Mouse (Mus musculus): ENCODE results near the gene Syt8.
A peak's percentile ranks its signal among the peaks of the same experiment; 100 is the strongest.
"Not testable (repeated sequence)": the region's sequence is repeated elsewhere in the genome, so short reads cannot be mapped to it uniquely, and the experiment has no call there.

Gene Syt8

GRCm38 (mm10) chr7:142434137-142434865 lies at the start of gene Syt8:
TSS of gene Syt8 (plus strand) at chr7:142434850.
- DNase-seq: no peak

DNA sequence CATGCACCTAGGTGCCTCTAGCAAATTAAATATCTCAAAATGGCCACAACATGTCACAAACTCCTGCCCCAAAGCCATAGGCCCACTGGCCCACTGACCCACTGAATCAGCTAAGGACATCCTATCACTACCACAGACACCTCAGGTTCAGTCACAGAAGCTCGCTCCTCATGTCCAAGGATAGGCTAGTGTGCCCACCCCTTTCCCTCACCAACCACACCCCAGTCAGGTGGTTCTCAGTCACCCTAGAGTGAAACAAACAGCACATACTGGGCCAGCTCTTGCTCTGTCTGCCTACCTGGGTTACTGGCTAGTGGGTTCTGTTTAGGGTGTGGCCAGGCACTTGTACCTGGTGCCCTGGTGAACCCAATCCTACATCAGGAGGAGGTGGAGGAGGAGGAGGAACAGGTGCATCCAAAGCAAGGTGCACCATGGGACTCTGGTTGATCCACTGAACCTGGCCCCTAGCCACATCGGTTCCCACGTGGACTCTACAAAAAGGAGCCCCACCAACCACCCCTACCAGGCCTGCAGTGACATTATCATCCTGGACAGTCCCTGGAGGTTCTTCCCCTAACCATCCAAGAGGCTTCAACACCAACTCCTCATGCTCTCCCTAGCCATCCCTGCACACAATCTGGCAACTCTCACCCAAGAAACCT lies 48.8 kb upstream of the Syt8 start:
- DNase-seq: no peak

GRCm38 (mm10) chr7:142386621-142387201 lies 47.9 kb upstream of the Syt8 start:
- peak; percentile 33 to 50 for DNase-seq

GRCm38 (mm10) chr7:142387419-142388148 lies 47.1 kb upstream of the Syt8 start, which contains the start of gene Ctsd:
TSS of gene Ctsd (minus strand) at chr7:142388038.
- peak; percentile 92 to 94 for DNase-seq

DNA sequence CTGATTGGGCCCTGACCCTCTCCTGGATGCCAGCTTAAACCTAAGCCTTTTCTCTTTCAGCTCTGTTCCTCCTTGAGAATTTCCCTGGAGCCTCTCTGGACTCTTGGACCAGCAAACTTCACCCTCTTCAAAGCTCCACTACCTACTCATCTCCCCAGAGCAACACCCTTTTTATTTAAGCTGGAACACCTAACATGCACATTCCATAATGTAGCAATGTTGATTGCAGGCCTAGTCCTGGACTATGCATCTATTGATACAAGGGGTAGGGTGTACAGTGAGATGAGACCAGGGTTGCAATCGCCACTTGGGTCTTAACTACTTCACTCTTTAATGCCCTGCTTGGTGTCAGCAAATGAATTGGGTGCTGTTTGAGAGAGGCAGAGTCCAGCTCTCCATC lies 46.5 kb upstream of the Syt8 start:
- DNase-seq: no peak

DNA sequence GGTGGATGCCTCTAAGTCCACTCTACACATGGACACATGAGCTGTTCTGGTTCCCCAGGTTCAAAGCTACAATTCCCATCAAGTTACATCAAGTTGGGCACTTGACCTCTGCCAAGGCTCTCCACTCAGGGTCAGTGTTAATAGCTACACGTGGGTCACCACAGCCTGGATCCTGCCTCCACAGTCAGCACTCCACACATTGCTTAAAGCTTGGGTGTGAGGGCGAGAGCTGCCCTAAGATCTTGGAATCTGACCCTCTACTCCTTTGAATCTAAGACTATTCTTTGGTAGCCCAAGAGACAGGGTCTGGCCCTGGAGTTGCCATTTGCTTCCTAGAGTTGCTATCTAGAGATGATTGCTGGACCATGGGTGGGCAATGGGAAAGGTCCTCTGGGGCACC lies 45.9 kb upstream of the Syt8 start:
- DNase-seq: no peak

DNA sequence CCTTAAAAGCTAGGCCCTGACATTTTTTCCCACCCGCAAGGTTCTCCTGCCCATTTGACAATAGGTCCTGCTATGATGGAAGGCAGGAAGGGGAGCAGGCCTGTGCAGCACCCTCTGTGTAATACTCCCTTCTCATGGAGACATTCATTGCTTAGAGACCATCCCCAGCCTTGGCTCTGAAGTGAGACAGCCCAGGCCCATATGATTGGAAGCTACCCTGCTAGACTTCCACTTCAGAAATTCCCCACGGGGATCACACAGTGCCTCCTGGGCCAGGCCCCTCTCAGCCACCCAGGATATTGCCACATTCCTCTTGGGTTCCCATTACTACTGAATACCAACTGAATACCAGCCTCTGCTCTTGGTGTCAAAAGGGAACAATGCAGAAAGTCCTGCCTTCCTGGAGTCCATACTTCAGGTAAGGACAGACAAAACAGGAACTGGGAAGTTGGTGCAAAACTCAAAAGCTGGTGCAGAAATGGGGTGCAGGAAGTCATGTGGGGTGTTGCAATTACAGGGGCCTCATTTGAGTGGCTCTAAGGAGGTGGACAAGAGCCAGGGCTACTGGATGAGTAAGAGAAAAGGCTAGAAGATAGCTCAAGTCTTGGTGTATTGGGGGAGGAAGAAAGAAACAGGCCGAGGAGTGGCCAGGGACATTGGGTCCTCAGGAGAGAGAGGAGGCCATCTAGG lies 44.5 kb upstream of the Syt8 start:
- DNase-seq: no peak

DNA sequence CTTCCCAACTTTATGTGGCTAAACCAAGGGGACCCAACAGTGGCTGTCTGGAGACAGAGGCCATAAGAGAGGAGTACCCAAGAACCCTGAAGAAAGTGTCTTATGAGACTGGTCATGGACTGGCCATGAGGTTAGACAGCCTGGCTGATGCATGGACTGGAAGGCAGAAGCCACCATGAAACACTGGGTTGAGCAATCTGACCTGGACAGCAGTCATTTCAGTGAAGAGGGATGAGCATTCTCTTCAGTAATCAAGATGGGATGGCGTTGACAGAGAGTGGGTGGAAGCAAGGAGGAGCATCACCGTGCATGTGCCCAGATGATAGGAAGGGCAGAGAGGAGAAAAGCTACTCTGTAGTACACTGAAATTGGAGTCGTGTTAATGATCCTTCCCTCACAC lies 43.5 kb upstream of the Syt8 start:
- no peak for DNase-seq

- no peak for DNase-seq
These were observed 43.0 kb upstream of the Syt8 start for GRCm38 (mm10) chr7:142391609-142392008.

DNA sequence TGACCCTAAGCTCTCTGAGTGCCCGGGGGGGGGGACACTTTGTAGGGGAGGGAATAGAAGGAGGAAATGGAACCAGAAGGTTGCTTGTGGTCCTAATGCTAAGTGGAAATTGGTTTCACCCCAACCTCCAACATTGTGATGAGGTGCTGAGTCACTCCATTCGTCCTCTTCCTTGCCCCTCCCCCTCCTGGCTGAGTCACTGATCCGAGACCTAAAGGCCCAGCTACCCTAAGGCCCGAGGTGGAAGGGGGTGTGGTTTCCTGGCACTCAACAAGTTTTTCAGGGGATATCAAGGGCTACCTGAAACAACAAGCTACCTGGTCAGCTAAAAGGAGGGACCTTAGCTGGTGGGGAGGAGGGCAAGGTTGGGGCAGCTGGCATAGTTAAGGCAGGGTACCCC lies 41.5 kb upstream of the Syt8 start:
- peak in 1 of 2 experiments; percentile 22 for DNase-seq

GRCm38 (mm10) chr7:142394261-142395190 lies 40.1 kb upstream of the Syt8 start:
- DNase-seq: no peak

GRCm38 (mm10) chr7:142395472-142395871 lies 39.2 kb upstream of the Syt8 start:
- DNase-seq: no peak

DNA sequence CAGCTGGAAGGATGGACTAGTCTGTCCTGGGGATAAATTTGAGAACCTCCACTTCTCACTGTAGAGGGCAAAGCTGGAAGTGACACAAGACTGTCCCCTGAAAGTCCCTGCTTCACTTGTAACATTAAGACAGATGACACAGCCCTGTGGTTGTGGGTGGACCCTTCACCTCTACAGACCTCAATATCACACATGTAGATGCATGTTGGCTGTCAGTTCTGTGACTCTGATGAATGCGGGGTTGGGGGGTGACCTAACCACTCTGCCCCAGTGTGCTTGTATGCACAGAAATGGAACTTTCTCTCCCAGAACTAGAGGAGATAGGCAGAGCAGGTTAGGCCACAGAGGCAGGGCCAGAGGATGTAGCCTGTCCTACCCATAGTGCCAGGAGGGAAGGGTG lies 38.0 kb upstream of the Syt8 start:
- no peak for DNase-seq

DNA sequence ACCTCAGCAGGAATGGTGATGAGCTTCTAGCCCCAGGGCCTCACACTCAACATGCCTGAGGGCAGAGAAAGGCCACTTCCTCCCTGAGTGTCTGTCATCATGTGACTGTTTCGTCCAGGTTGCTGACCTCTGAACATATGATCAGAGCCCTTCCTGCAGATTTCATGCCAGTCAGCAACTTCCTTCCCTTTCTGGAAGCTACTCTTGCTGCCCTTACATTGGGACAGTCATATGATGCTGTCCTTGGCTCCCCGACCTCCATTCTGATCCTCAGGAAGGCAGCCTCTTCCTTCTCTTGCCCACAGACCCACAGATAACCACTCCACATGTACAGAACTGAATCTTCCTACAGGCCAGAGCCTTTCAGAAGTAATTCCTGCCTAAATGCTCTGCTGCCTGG lies 36.6 kb upstream of the Syt8 start:
- no peak for DNase-seq

DNA sequence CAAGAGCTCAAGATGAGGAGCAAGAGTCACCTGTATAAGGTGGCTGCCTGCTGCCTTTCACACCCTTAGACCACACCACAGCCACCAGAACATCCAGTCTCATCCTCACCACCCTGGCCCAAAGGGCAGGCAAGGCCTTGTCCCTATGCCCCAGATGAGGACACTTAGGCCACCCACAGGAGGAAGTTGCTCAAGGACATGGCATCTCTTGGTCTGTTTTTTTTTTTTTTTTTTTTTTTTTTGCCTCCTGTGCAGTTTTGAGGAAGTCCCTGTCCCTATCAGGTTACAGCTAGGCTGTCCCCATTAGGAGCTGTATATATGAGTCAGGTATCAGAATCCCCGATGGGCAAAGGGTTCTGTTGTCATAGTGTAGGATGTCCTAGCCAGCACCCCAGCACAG lies 35.4 kb upstream of the Syt8 start:
- DNase-seq: no peak

DNA sequence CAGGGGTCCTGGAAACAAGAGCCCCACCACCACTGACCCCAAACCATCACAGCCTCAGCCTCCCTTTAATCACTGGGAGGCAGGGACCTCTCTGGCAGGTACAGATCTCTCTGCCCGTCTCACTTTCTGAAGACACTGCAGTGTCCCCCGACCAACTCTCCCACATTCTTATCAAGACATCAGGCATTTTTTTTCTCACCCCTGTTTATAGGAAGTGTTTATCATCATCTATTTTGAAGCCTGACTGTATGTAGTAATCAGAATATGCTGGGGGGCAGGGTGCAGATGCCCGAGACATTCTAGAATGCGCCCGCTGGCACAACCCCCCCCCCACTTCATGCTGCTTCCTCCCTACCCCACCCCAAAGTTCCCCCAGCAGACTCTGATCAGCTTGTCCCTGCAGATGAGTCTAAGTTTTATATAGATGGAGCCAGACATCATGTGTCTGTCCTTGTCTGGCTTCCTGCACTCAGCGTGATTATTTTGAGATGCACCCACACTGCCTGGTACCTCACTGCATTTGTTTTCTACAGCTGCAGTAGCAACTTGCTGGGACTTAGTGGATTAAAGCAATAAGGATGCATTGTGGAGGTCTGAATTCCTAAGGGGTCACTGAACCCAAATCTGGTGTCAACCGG lies 34.4 kb upstream of the Syt8 start:
- DNase-seq: no peak

GRCm38 (mm10) chr7:142400750-142401142 lies 33.9 kb upstream of the Syt8 start:
- DNase-seq: no peak

DNA sequence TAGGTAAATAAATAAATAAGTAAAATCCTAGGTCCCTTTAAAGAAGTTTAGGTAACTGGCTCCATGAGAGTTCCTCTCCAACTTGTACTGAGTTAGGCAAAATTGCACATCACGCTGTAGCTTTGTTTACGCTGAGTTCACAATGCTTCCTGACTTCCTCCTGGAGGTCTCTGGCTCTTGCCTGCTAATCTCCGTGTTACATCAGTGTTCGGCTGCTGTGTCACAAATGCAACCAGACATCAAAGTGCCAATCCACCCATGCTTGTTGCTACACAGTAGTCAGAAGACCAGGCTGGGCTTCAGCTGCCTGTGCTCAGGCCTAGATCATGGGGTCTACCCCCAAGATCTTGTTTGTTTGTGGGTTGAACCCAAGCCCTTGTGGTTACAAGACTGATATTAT lies 31.1 kb upstream of the Syt8 start:
- DNase-seq: peak in 1 of 2 experiments; percentile 35

GRCm38 (mm10) chr7:142405134-142405533 lies 29.5 kb upstream of the Syt8 start:
- DNase-seq: not testable (repeated sequence)

DNA sequence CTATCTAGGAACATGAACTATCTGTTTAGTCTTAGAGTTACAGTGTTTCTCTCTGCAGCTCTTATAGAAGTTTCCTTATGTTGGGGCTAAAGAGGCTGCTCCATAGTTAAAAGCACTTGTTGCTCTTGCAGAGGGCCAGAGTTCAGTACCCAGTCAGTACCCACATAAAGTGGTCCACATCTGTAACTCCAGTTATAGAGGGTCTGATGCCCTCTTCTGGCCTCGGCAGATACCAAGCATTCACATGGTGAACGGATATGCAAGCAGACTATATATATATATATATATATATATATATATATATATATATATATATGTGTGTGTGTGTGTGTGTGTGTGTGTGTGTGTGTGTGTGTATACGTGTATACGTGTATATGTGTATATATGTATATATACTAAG lies 26.7 kb upstream of the Syt8 start:
- peak; percentile 37 to 52 for DNase-seq

GRCm38 (mm10) chr7:142408686-142409085 lies 26.0 kb upstream of the Syt8 start:
- no peak for DNase-seq
